7 mouse cellular contexts compared by ENCODE assay signal in the genomic region with DNA sequence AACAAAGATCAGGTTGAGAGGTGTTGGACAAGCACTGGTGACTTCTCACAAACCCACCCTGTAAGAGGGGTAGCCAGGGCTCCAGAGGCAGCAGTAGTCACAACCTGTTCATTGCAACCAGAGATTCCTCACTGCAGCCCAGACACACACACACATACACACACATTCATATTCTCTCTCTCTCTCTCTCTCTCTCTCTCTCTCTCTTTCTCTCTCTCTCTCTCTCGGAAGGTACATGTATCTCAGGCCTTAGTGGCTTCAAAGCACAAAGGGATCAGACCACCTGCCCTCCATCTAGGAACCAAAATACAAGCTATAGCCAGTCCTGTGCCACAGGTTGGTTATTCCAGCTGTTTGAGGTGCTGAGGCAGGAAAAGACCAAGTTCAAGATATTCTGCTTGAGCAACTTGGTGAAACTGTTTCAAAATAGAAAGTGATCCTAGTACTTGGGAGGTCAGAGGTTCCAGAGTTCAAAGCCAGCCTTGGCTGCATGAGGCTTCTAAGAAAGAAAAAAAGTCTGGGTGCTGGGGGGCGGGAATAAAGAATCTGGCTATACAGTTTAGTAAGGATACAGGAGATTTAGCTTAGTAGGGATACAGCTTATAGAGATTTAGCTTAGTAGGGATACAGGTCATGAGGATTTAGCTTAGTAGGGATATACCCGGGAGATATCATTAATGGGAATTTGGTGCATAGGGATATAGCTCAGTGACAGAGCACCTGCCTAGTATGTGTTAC. TPM values are rescaled to one million over a fixed set of nuclear protein-coding genes. Genes with fewer than 3 reads are reported as not detected.
DNase-seq lines count a peak whose midpoint lies in the region; ATAC-seq and TF ChIP-seq lines count a peak whose summit lies in the region.

No protein-coding gene starts in this region.

- ATAC-seq in lung, embryonic 16.5 days (ENCODE audit: low read depth), result no peak
- ATAC-seq in forebrain, embryonic 11.5 days (replicated peaks; ENCODE audit: low FRiP score), result no peak
- no peak for ATAC-seq in limb, embryonic 14.5 days (ENCODE audit: low FRiP score, low read depth)
- ATAC-seq in stomach, embryonic 16.5 days (ENCODE audit: insufficient read depth, low FRiP score), result no peak

- no peak overlapping the region; the same call in 1 of the 2 replicates for H3K27ac ChIP-seq in lung, embryonic 16.5 days (ENCODE audit: low read length)
- H3K27ac ChIP-seq in forebrain, embryonic 11.5 days (ENCODE audit: low read depth, low read length), result no peak overlapping the region
- H3K27ac ChIP-seq in limb, embryonic 14.5 days (replicated peaks; ENCODE audit: low read depth, low read length), result peak overlapping the region; percentile 96; the same call in 1 of the 2 replicates
- no peak overlapping the region for H3K27ac ChIP-seq in stomach, embryonic 16.5 days (ENCODE audit: low read length)

- H3K4me3 ChIP-seq in lung, embryonic 16.5 days (ENCODE audit: low read length), result peak overlapping the region; percentile 93
- H3K4me3 ChIP-seq in forebrain, embryonic 11.5 days (ENCODE audit: low read depth, low read length), result peak overlapping the region; percentile 72; the same call in 1 of the 2 replicates
- H3K4me3 ChIP-seq in limb, embryonic 14.5 days (replicated peaks; ENCODE audit: low read length), result peak overlapping the region; percentile 95
- H3K4me3 ChIP-seq in stomach, embryonic 16.5 days (replicated peaks; ENCODE audit: low read length), result peak overlapping the region; percentile 99

- H3K27me3 ChIP-seq in lung, embryonic 16.5 days (ENCODE audit: control insufficient read depth, insufficient read depth, low read depth, low read length), result no peaks in the 10 kb centered on the region
- no peaks in the 10 kb centered on the region for H3K27me3 ChIP-seq in forebrain, embryonic 11.5 days (ENCODE audit: control insufficient read depth, insufficient read depth, low read length)
- H3K27me3 ChIP-seq in limb, embryonic 14.5 days (ENCODE audit: control insufficient read depth, insufficient read depth, low read length), result no peaks in the 10 kb centered on the region
- no peaks in the 10 kb centered on the region for H3K27me3 ChIP-seq in stomach, embryonic 16.5 days (ENCODE audit: control insufficient read depth, insufficient read depth, low read length)

- WGBS in lung, embryonic 16.5 days, result 91% methylated on average over 3 of the region's 3 CpGs
- whole genome bisulfite sequencing in forebrain, embryonic 11.5 days, result 84% methylated on average over 3 of the region's 3 CpGs
- WGBS in limb, embryonic 14.5 days, result 89% methylated on average over 3 of the region's 3 CpGs
- 86% methylated on average over 3 of the region's 3 CpGs for WGBS in stomach, embryonic 16.5 days

- TF ChIP-seq POLR2A in limb, embryonic 14.5 days (IDR thresholded peaks at IDR 0.05; ENCODE audit: borderline replicate concordance, extremely low read depth, insufficient read depth, insufficient read length), result no peak

- no peaks in the 10 kb centered on the region for H3K9me3 ChIP-seq in lung, embryonic 16.5 days (ENCODE audit: control insufficient read depth, low read length)
- no peaks in the 10 kb centered on the region for H3K9me3 ChIP-seq in forebrain, embryonic 11.5 days (ENCODE audit: control insufficient read depth, low read length)
- no peaks in the 10 kb centered on the region for H3K9me3 ChIP-seq in limb, embryonic 14.5 days (ENCODE audit: control insufficient read depth, low read length)
- H3K9me3 ChIP-seq in stomach, embryonic 16.5 days (replicated peaks; ENCODE audit: control insufficient read depth, low read length), result no peaks in the 10 kb centered on the region

- peak overlapping the region; percentile 75 for H3K4me2 ChIP-seq in lung, embryonic 16.5 days (ENCODE audit: low read depth, low read length)
- peak overlapping the region; percentile 63; the same call in 1 of the 2 replicates for H3K4me2 ChIP-seq in forebrain, embryonic 11.5 days (ENCODE audit: low read depth, low read length, severe bottlenecking)
- peak overlapping the region; percentile 65 for H3K4me2 ChIP-seq in limb, embryonic 14.5 days (replicated peaks; ENCODE audit: low read depth, low read length, severe bottlenecking)
- H3K4me2 ChIP-seq in stomach, embryonic 16.5 days (ENCODE audit: low read depth, low read length), result peak overlapping the region; percentile 79

- H3K36me3 ChIP-seq in lung, embryonic 16.5 days (ENCODE audit: control insufficient read depth, insufficient read depth, low read length), result peaks cover 14% of the 10 kb centered on the region
- H3K36me3 ChIP-seq in forebrain, embryonic 11.5 days (ENCODE audit: control insufficient read depth, insufficient read depth, low read length), result peaks cover 3% of the 10 kb centered on the region; the same call in 1 of the 2 replicates
- H3K36me3 ChIP-seq in limb, embryonic 14.5 days (ENCODE audit: control insufficient read depth, insufficient read depth, low read length), result peaks cover 17% of the 10 kb centered on the region
- H3K36me3 ChIP-seq in stomach, embryonic 16.5 days (ENCODE audit: control insufficient read depth, insufficient read depth, low read length), result peaks cover 1% of the 10 kb centered on the region; the same call in 1 of the 2 replicates

- DNase-seq in lung, postnatal 36 days, result no peak
- DNase-seq in forebrain, embryonic 11.5 days (ENCODE audit: low spot score), result no peak
- no peak for DNase-seq in limb, embryonic 14.5 days (ENCODE audit: low spot score)
- no peak for DNase-seq in testis, postnatal 14 days (ENCODE audit: low spot score)
- no peak for DNase-seq in adrenal gland, postnatal 25 days

- peaks cover 20% of the 10 kb centered on the region for H3K4me1 ChIP-seq in lung, embryonic 16.5 days (replicated peaks; ENCODE audit: control insufficient read depth, insufficient read depth, low read length)
- H3K4me1 ChIP-seq in forebrain, embryonic 11.5 days (replicated peaks; ENCODE audit: control insufficient read depth, insufficient read depth, low read length), result peaks cover 4% of the 10 kb centered on the region; the same call in 1 of the 2 replicates
- H3K4me1 ChIP-seq in limb, embryonic 14.5 days (ENCODE audit: control insufficient read depth, insufficient read depth, low read length), result peaks cover 18% of the 10 kb centered on the region
- peaks cover 25% of the 10 kb centered on the region for H3K4me1 ChIP-seq in stomach, embryonic 16.5 days (ENCODE audit: control insufficient read depth, insufficient read depth, low read length)

- peak overlapping the region; percentile 98 for H3K9ac ChIP-seq in lung, embryonic 16.5 days (ENCODE audit: low read length)
- H3K9ac ChIP-seq in forebrain, embryonic 11.5 days (ENCODE audit: low read length), result no peak overlapping the region
- H3K9ac ChIP-seq in limb, embryonic 14.5 days (ENCODE audit: low read depth, low read length, severe bottlenecking), result peak overlapping the region; percentile 94; the same call in 1 of the 2 replicates
- peak overlapping the region; percentile 97 for H3K9ac ChIP-seq in stomach, embryonic 16.5 days (ENCODE audit: low read length)

RNA-seq across cellular contexts. Expression of a gene that starts 0.8 kb away (rescaled TPM):
- polyA plus RNA-seq in lung, embryonic 16.5 days (2015; fragmentation: Nextera tagmentation; extraction: Ambion mirVana), result 5.8 and 7.3 TPM in 2 replicates
- 24.2 and 30.9 TPM in 2 replicates for polyA plus RNA-seq in forebrain, embryonic 11.5 days (2014; fragmentation: Nextera tagmentation; extraction: Ambion mirVana)
- 34.5 and 45.3 TPM in 2 replicates for polyA plus RNA-seq in limb, embryonic 14.5 days (2012; rRNA removed)
- 21.1 and 23.6 TPM in 2 replicates for polyA plus RNA-seq in limb, embryonic 14.5 days (2014; fragmentation: Nextera tagmentation; extraction: Ambion mirVana)
- polyA plus RNA-seq in stomach, embryonic 16.5 days (2015; fragmentation: Nextera tagmentation; extraction: Ambion mirVana), result 5.6 and 5.9 TPM in 2 replicates
- 138 and 161 TPM in 2 replicates for total RNA-seq in adrenal gland, postnatal 25 days (2021)

RNA-seq across cellular contexts. Expression of a gene that starts 0.9 kb away (rescaled TPM):
- 257 and 295 TPM in 2 replicates for polyA plus RNA-seq in lung, embryonic 16.5 days (2015; fragmentation: Nextera tagmentation; extraction: Ambion mirVana)
- polyA plus RNA-seq in forebrain, embryonic 11.5 days (2014; fragmentation: Nextera tagmentation; extraction: Ambion mirVana), result 148 and 164 TPM in 2 replicates
- 112 and 120 TPM in 2 replicates for polyA plus RNA-seq in limb, embryonic 14.5 days (2012; rRNA removed)
- 214 and 227 TPM in 2 replicates for polyA plus RNA-seq in limb, embryonic 14.5 days (2014; fragmentation: Nextera tagmentation; extraction: Ambion mirVana)
- 202 and 225 TPM in 2 replicates for polyA plus RNA-seq in stomach, embryonic 16.5 days (2015; fragmentation: Nextera tagmentation; extraction: Ambion mirVana)
- total RNA-seq in adrenal gland, postnatal 25 days (2021), result 784 and 1,020 TPM in 2 replicates

RNA-seq across cellular contexts. Expression of a gene that starts 26.9 kb away (rescaled TPM):
- polyA plus RNA-seq in lung, embryonic 16.5 days (2015; fragmentation: Nextera tagmentation; extraction: Ambion mirVana), result 2.7 and 3.6 TPM in 2 replicates
- 0.51 and 0.81 TPM in 2 replicates for polyA plus RNA-seq in forebrain, embryonic 11.5 days (2014; fragmentation: Nextera tagmentation; extraction: Ambion mirVana)
- 4.0 and 7.1 TPM in 2 replicates for polyA plus RNA-seq in limb, embryonic 14.5 days (2012; rRNA removed)
- polyA plus RNA-seq in limb, embryonic 14.5 days (2014; fragmentation: Nextera tagmentation; extraction: Ambion mirVana), result 2.5 and 3.9 TPM in 2 replicates
- 3.5 and 5.9 TPM in 2 replicates for polyA plus RNA-seq in stomach, embryonic 16.5 days (2015; fragmentation: Nextera tagmentation; extraction: Ambion mirVana)
- total RNA-seq in adrenal gland, postnatal 25 days (2021), result 6.2 and 7.5 TPM in 2 replicates

RNA-seq across cellular contexts. Expression of a gene that starts 37.2 kb away (rescaled TPM):
- polyA plus RNA-seq in lung, embryonic 16.5 days (2015; fragmentation: Nextera tagmentation; extraction: Ambion mirVana), result 16.1 and 19.5 TPM in 2 replicates
- 20.1 and 21.1 TPM in 2 replicates for polyA plus RNA-seq in forebrain, embryonic 11.5 days (2014; fragmentation: Nextera tagmentation; extraction: Ambion mirVana)
- 17.6 and 18.0 TPM in 2 replicates for polyA plus RNA-seq in limb, embryonic 14.5 days (2012; rRNA removed)
- polyA plus RNA-seq in limb, embryonic 14.5 days (2014; fragmentation: Nextera tagmentation; extraction: Ambion mirVana), result 16.8 and 17.2 TPM in 2 replicates
- polyA plus RNA-seq in stomach, embryonic 16.5 days (2015; fragmentation: Nextera tagmentation; extraction: Ambion mirVana), result 11.9 and 12.5 TPM in 2 replicates
- total RNA-seq in adrenal gland, postnatal 25 days (2021), result 10.5 and 15.0 TPM in 2 replicates
